Mouse (Mus musculus) right cerebral cortex, postnatal 36 days (tissue): ENCODE results near the gene Zfp382.
"Not testable (repeated sequence)": the region's sequence is repeated elsewhere in the genome, so short reads cannot be mapped to it uniquely, and the experiment has no call there.

Source experiments
- DNase-seq, 2 experiments: peaks; one replicate each; pipeline ENCODE4 v3.0.0; 2022; ENCODE audit warnings: low spot score in 2 of 2, mixed read lengths in 1 of 2

The Zfp382 gene

GRCm38 (mm10) chr7:30121308-30122187 is at the start of gene Zfp382:
Zfp382 (plus strand) TSS chr7:30121942.
- peak; percentile 84 to 87 for DNase-seq

GRCm38 (mm10) chr7:30072146-30073028 is 49.4 kb upstream of the Zfp382 start, which contains the start of gene Zfp82:
Zfp82 (minus strand) TSS chr7:30072900.
- peak; percentile 79 to 80 for DNase-seq

GRCm38 (mm10) chr7:30086524-30086923 is 35.2 kb upstream of the Zfp382 start:
- DNase-seq, result peak; percentile 31 to 40

- DNase-seq, result no peak
Observed at GRCm38 (mm10) chr7:30089405-30089804, 32.3 kb upstream of the Zfp382 start.

DNA sequence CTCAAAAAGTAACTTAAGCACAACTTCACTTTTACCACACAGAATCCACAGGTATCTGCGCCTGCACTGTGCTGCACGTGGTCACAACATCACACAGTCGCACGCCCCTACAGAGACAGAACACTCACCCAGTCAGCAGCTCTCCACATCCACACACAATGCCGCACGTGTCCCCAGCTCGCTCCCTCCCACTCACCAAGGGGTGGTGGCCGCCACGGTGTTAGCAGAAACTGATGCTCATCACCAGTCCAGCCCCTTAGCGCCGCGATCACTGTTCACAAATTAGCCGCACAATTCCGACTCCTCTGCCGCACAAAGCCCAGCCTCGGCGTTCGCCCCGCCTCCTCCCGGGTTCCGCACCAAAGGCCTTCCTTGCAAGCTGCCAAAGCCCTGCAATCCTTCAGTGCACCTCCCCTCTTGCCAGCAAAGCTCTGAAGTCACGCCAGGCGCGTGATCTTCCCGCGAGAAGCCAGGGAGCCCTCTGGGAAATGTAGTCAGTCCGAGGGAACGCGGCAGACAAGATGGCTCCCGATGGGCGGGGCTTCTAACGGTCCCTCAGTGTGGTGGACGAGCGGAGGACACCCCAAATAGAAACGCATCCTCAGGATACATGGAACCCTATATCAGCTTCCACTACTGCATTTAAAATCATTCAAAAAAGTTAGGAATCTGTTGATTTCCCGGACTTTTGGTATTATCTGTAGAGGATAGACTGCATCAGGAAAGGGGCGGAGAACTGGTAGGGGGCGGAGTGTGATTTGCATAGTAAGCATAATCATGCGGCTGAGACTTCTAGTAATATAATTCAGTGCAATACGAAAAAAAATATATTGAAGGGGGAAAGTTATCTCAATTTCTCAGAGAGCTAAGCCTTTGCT is 31.4 kb upstream of the Zfp382 start, which contains the start of the genes Gm26920 and Zfp566:
Gene Gm26920, minus strand, starts transcription at position 319 of the 878 bp plus-strand sequence.
Gene Zfp566, minus strand, starts transcription at position 436 of the 878 bp plus-strand sequence.
- DNase-seq, result peak; percentile 93 to 95

DNA sequence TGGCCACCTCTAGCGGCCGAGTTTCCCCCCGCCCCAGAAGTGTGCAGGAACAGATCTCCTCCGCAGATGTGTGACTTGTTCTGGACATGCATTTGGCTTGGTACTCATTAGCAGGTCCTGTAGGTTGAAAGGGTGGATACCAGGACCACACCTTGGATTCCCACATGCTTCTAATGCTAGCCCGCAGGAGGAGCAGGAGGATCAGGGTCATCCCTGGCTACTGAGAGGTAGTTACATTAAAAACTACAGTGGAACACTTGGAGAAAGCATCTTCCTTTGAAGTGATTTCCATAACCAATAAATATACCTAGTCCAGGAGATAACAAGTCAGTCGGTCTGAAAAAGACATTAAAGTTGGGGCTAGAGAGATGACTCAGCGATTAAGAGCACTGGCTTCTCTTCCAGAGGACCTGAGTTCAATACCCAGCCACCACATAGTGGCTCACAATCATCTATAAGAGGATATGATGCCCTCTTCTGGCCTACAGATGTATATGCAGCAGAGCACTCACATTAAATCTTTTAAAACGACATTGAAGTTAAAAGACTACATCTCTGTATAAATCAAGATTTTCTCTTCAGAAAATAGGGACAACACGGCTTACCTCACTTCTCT is 30.7 kb upstream of the Zfp382 start:
- no peak for DNase-seq

GRCm38 (mm10) chr7:30092666-30093065 is 29.1 kb upstream of the Zfp382 start:
- DNase-seq, result no peak

GRCm38 (mm10) chr7:30093918-30094415 is 27.8 kb upstream of the Zfp382 start:
- DNase-seq, result no peak

GRCm38 (mm10) chr7:30094646-30095429 is 26.9 kb upstream of the Zfp382 start, which contains the start of gene Zfp260:
Zfp260 (plus strand) TSS chr7:30094777.
- DNase-seq, result peak; percentile 88 to 91

DNA sequence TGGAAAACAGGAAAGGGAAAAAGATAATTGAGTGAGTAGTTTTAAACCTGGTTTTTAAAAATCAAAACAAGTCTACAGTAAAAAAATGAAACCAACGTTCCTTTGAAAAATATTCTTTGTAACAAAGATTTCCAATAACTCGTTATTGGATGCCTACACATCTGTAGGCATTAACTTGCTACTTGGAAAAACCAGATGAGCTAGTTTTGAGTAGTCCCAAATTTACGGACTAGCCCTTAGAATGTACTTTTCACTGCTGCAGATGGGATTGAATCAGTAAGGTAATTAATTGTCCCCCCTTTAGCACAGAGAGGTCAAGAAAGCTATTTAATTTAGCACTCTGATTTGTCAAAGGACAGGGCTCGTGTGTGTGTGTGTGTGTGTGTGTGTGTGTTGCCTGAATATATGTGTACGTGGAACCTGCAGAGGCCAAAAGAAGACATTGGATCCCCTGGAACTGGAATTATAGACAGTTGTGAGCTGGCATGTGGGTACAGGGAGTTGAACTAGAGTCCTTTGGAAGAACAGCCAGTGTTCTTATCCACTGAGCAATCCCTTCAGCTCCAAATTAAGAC is 26.1 kb upstream of the Zfp382 start:
- DNase-seq, result no peak

DNA sequence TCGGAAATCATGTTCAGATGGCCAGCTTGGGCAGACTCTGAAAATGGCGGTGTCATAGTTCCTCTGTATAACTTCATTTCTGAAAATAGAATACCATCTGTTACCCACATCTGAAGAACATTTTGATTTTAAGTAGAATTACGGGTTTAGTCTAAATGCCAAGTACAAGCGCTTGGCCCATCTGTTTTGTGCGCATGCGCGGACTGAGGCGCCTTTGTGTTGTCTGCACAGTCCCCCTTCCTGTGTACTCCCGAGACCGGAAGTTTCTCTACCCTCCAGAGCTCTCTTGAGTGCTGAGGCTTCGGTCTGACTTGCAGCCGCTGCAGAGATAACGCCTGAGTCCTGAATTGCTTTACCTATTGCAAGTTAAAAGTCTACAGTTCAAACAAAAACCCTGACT is 22.4 kb upstream of the Zfp382 start:
- DNase-seq, result peak; percentile 83 to 85

- DNase-seq, result no peak
Observed at GRCm38 (mm10) chr7:30116076-30116475, 5.7 kb upstream of the Zfp382 start.

DNA sequence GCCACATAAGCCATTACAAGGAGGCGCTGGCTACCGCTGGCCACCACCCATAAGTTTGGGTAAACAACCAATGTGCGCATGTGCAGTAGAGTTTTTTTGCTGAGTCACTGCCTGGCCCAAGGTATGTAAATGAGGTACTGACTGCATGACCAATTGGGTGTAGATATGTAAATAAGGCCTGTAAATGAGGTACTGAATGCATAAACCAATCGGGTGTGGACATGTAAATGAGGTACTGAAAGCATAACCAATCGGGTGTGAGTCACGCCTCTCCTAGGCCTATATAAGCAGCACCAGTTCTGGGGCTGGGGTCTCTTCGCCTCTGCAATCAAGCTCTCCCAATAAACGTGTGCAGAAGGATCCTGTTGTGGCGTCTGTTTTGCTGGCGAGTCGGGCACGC is 3.8 kb upstream of the Zfp382 start:
- not testable (repeated sequence) for DNase-seq

GRCm38 (mm10) chr7:30122188-30122530 is 417 bp downstream of the Zfp382 start:
- DNase-seq, result no peak

- DNase-seq, result no peak
Observed at GRCm38 (mm10) chr7:30129900-30130299, 8.2 kb downstream of the Zfp382 start.

GRCm38 (mm10) chr7:30132396-30132795 is 10.7 kb downstream of the Zfp382 start:
- DNase-seq, result no peak

GRCm38 (mm10) chr7:30136826-30137225 is 15.1 kb downstream of the Zfp382 start:
- DNase-seq, result no peak

GRCm38 (mm10) chr7:30143170-30143554 is 21.4 kb downstream of the Zfp382 start:
- no peak for DNase-seq

GRCm38 (mm10) chr7:30143555-30144209 is 21.9 kb downstream of the Zfp382 start:
- DNase-seq, result peak; percentile 64 to 67
